Mouse (Mus musculus) embryonic facial prominence, embryonic 14.5 days (tissue): ENCODE results near the gene Slc4a4. TPM values are rescaled to one million over a fixed set of nuclear protein-coding genes. Genes with fewer than 3 reads are reported as not detected.
A peak's percentile ranks its signal among the peaks of the same experiment; 100 is the strongest.

Experiments
- ATAC-seq: fragments of 200-750 bp; cut with Nextera tagmentation; 2 replicates; pipeline ENCODE4 v1.8.0; 2017; ENCODE audit warnings: low read depth, moderate number of reproducible peaks, moderate TSS enrichment
- DNase-seq: peaks from one replicate; pipeline ENCODE4 v3.0.0-alpha.2; 2015; ENCODE audit warnings: low spot score
- H3K27ac ChIP-seq: fragments of 300-500 bp; sonication (generic); replicated peaks from 2 replicates; pipeline ENCODE4 v1.5.1; 2014; ENCODE audit warnings: low read depth, mild to moderate bottlenecking, low read length, moderate library complexity
- H3K27me3 ChIP-seq: fragments of 300-500 bp; sonication (generic); replicated peaks from 2 replicates; pipeline ENCODE4 v1.6.1; 2014; ENCODE audit warnings: low read length; ENCODE audit not compliant: control insufficient read depth, insufficient read depth
- H3K36me3 ChIP-seq: fragments of 300-500 bp; sonication (generic); 2 replicates; pipeline ENCODE4 v1.6.1; 2014; ENCODE audit warnings: low read length, mixed read lengths; ENCODE audit not compliant: control insufficient read depth, insufficient read depth
- H3K4me1 ChIP-seq: fragments of 300-500 bp; sonication (generic); 2 replicates; pipeline ENCODE4 v1.6.1; 2014; ENCODE audit warnings: antibody characterized with exemption, low read length; ENCODE audit not compliant: control insufficient read depth, insufficient read depth
- H3K4me2 ChIP-seq: fragments of 300-500 bp; sonication (generic); 2 replicates; pipeline ENCODE4 v1.6.1; 2014; ENCODE audit warnings: low read depth, mild to moderate bottlenecking, low read length, moderate library complexity, mixed read lengths
- H3K4me3 ChIP-seq: fragments of 300-500 bp; sonication (generic); 2 replicates; pipeline ENCODE4 v1.5.1; 2014; ENCODE audit warnings: low read depth, mild to moderate bottlenecking, low read length
- H3K9ac ChIP-seq: fragments of 300-500 bp; sonication (generic); 2 replicates; pipeline ENCODE4 v1.6.1; 2014; ENCODE audit warnings: low read depth, mild to moderate bottlenecking, low read length, moderate library complexity, mixed read lengths
- H3K9me3 ChIP-seq: fragments of 300-500 bp; sonication (generic); 2 replicates; pipeline ENCODE4 v1.6.1; 2016; ENCODE audit warnings: low read length; ENCODE audit not compliant: control insufficient read depth
- WGBS: fragments of 180-500 bp; shearing (Covaris S2); extraction: QIAGEN DNeasy Blood & Tissue Kit; methylation state at CpG from one replicate; pipeline ENCODE4 v1.1.7; 2014; 5-methylcytosine and 5-hydroxymethylcytosine counted together
- polyA plus RNA-seq: library from polyadenylated mRNA; unstranded; fragments of >200 nt; fragmentation: Nextera tagmentation; extraction: Ambion mirVana; gene quantifications from 2 replicates; pipeline ENCODE4 v1.2.1, GENCODE M21; 2014

Slc4a4 gene
- polyA plus RNA-seq: 4.0 and 4.5 TPM in 2 replicates

GRCm38 (mm10) chr5:88886668-88887555, at the start of gene Slc4a4:
Gene Slc4a4, plus strand, starts transcription at chr5:88886818.
- peak; percentile 83 for ATAC-seq
- 0 out of 2 replicates have a peak, but pooled peaks cover 8% of the 10 kb centered on the region for H3K27me3 ChIP-seq
- DNase-seq: peak; percentile 45
- H3K9me3 ChIP-seq: no peaks in the 10 kb centered on the region
- no peaks in the 10 kb centered on the region for H3K4me1 ChIP-seq
- H3K9ac ChIP-seq: peak within 1 kb of the TSS; percentile 79
- no peaks in the 10 kb centered on the region for H3K36me3 ChIP-seq
- peak within 1 kb of the TSS; percentile 81 for H3K4me3 ChIP-seq
- peak within 1 kb of the TSS; percentile 96 for H3K4me2 ChIP-seq
- H3K27ac ChIP-seq: no peak within 1 kb of the TSS
- 0% methylated on average over 18 of the region's 119 CpGs for WGBS

GRCm38 (mm10) chr5:88840080-88840798, 46.4 kb upstream of the Slc4a4 start:
- ATAC-seq (no peak), DNase-seq (no peak)
- Histone ChIP-seq H3K9me3 (no peaks in the 10 kb centered on the region), H3K27me3 (no peaks in the 10 kb centered on the region), H3K4me1 (no peaks in the 10 kb centered on the region), H3K4me2 (no peak overlapping the region), H3K9ac (no peak overlapping the region), H3K36me3 (no peaks in the 10 kb centered on the region), H3K27ac (no peak overlapping the region), H3K4me3 (no peak overlapping the region)
- 67% methylated on average over 5 of the region's 5 CpGs for WGBS

- Histone ChIP-seq H3K4me3 (no peak overlapping the region), H3K9ac (no peak overlapping the region), H3K27ac (no peak overlapping the region), H3K9me3 (no peaks in the 10 kb centered on the region), H3K4me2 (no peak overlapping the region), H3K4me1 (no peaks in the 10 kb centered on the region), H3K36me3 (no peaks in the 10 kb centered on the region), H3K27me3 (no peaks in the 10 kb centered on the region)
- DNase-seq: no peak
- ATAC-seq: no peak
- WGBS: 86% methylated on average over 3 of the region's 3 CpGs
Observed at GRCm38 (mm10) chr5:88857311-88857710, 29.3 kb upstream of the Slc4a4 start.

- Histone ChIP-seq H3K4me1 (no peaks in the 10 kb centered on the region), H3K27ac (no peak overlapping the region)
- WGBS: 80% methylated on average over 4 of the region's 4 CpGs
Observed at GRCm38 (mm10) chr5:88857801-88858200, 28.8 kb upstream of the Slc4a4 start.

GRCm38 (mm10) chr5:88858226-88858625, 28.4 kb upstream of the Slc4a4 start:
- no peak overlapping the region for H3K9ac ChIP-seq
- no peak overlapping the region for H3K27ac ChIP-seq
- DNase-seq (no peak), ATAC-seq (no peak)
- H3K9me3 ChIP-seq: no peaks in the 10 kb centered on the region
- H3K4me1 ChIP-seq: no peaks in the 10 kb centered on the region
- H3K27me3 ChIP-seq: no peaks in the 10 kb centered on the region
- no peak overlapping the region for H3K4me3 ChIP-seq
- WGBS: 77% methylated on average over 4 of the region's 4 CpGs
- H3K4me2 ChIP-seq: no peak overlapping the region
- no peaks in the 10 kb centered on the region for H3K36me3 ChIP-seq

More at GRCm38 (mm10) chr5:88857801-88858200, 28.8 kb upstream of the Slc4a4 start:
- Histone ChIP-seq H3K27me3 (no peaks in the 10 kb centered on the region), H3K9ac (no peak overlapping the region), H3K36me3 (no peaks in the 10 kb centered on the region), H3K4me2 (no peak overlapping the region), H3K9me3 (no peaks in the 10 kb centered on the region), H3K4me3 (no peak overlapping the region)
- DNase-seq: no peak
- ATAC-seq: no peak

GRCm38 (mm10) chr5:88862163-88862562, 24.5 kb upstream of the Slc4a4 start:
- no peak overlapping the region for H3K27ac ChIP-seq
- no peak for ATAC-seq
- no peak for DNase-seq
- no peaks in the 10 kb centered on the region for H3K9me3 ChIP-seq
- no peak overlapping the region for H3K4me3 ChIP-seq
- no peak overlapping the region for H3K4me2 ChIP-seq
- 61% methylated on average over 3 of the region's 3 CpGs for WGBS
- no peak overlapping the region for H3K9ac ChIP-seq
- no peaks in the 10 kb centered on the region for H3K4me1 ChIP-seq
- H3K36me3 ChIP-seq: no peaks in the 10 kb centered on the region
- no peaks in the 10 kb centered on the region for H3K27me3 ChIP-seq

- Histone ChIP-seq H3K27ac (no peak overlapping the region), H3K9me3 (no peaks in the 10 kb centered on the region), H3K9ac (no peak overlapping the region), H3K27me3 (no peaks in the 10 kb centered on the region), H3K4me3 (no peak overlapping the region), H3K4me1 (no peaks in the 10 kb centered on the region), H3K4me2 (no peak overlapping the region), H3K36me3 (no peaks in the 10 kb centered on the region)
- DNase-seq: no peak
- 85% methylated on average over 2 of the region's 2 CpGs for WGBS
- no peak for ATAC-seq
Observed at GRCm38 (mm10) chr5:88862794-88863193, 23.8 kb upstream of the Slc4a4 start.

GRCm38 (mm10) chr5:88884101-88884500, 2.5 kb upstream of the Slc4a4 start:
- WGBS: 21% methylated on average over 3 of the region's 3 CpGs
- DNase-seq: peak; percentile 68
- H3K36me3 ChIP-seq: no peaks in the 10 kb centered on the region
- no peak overlapping the region for H3K4me2 ChIP-seq
- no peak overlapping the region for H3K4me3 ChIP-seq
- H3K27me3 ChIP-seq: 0 out of 2 replicates have a peak, but pooled peaks cover 8% of the 10 kb centered on the region
- no peaks in the 10 kb centered on the region for H3K9me3 ChIP-seq
- H3K4me1 ChIP-seq: no peaks in the 10 kb centered on the region
- no peak overlapping the region for H3K27ac ChIP-seq
- no peak overlapping the region for H3K9ac ChIP-seq
- ATAC-seq: no peak
